Mouse (Mus musculus) ES-Bruce4 (cell line): ENCODE results near the gene Polr3h. TPM values are rescaled to one million over a fixed set of nuclear protein-coding genes. Genes with fewer than 3 reads are reported as not detected.

Experiments
- H3K27ac ChIP-seq: 2 replicates; pipeline ENCODE4 v1.5.1; 2012; ENCODE audit warnings: low read length, inconsistent platforms; ENCODE audit not compliant: insufficient read depth
- H3K27me3 ChIP-seq: 2 replicates; pipeline ENCODE4 v1.6.1; 2012; ENCODE audit warnings: mild to moderate bottlenecking, low read length, inconsistent platforms; ENCODE audit not compliant: control insufficient read depth, poor library complexity, insufficient read depth, severe bottlenecking
- H3K36me3 ChIP-seq: 2 replicates; pipeline ENCODE4 v1.6.1; 2012; ENCODE audit warnings: inconsistent platforms, mild to moderate bottlenecking, low read length, moderate library complexity; ENCODE audit not compliant: control insufficient read depth, poor library complexity, insufficient read depth, severe bottlenecking
- H3K4me1 ChIP-seq: one replicate; pipeline ENCODE4 v1.8.1; 2011; ENCODE audit warnings: low read length; ENCODE audit not compliant: control insufficient read depth, insufficient read depth
- H3K4me3 ChIP-seq: 2 replicates; pipeline ENCODE4 v1.5.1; 2011; ENCODE audit warnings: low read depth, mild to moderate bottlenecking, low read length
- H3K9ac ChIP-seq: 2 replicates; pipeline ENCODE4 v1.6.1; 2012; ENCODE audit warnings: low read depth, mild to moderate bottlenecking, inconsistent platforms; ENCODE audit not compliant: poor library complexity, severe bottlenecking
- H3K9me3 ChIP-seq: replicated peaks from 2 replicates; pipeline ENCODE4 v1.6.1; 2012; ENCODE audit warnings: mild to moderate bottlenecking, low read length, inconsistent platforms; ENCODE audit not compliant: control insufficient read depth, poor library complexity, insufficient read depth, severe bottlenecking
- CTCF ChIP-seq: IDR thresholded peaks from one replicate; pipeline ENCODE4 v1.8.1; 2011; ENCODE audit warnings: low read depth, low read length
- EP300 ChIP-seq: IDR thresholded peaks from 2 replicates; pipeline ENCODE4 v1.6.1; 2011; ENCODE audit warnings: low read depth, low read length; ENCODE audit not compliant: insufficient read depth
- POLR2A ChIP-seq: IDR thresholded peaks from one replicate; pipeline ENCODE4 v1.8.1; 2011; ENCODE audit warnings: low read length; ENCODE audit not compliant: insufficient read depth
- polyA plus RNA-seq: library from polyadenylated mRNA; stranded (reverse); fragments of >200 nt; gene quantifications from 2 replicates; pipeline ENCODE4 v1.2.4, GENCODE M21; 2011; ENCODE audit warnings: low read depth; ENCODE audit not compliant: missing spikeins, insufficient read depth, insufficient read length

Polr3h gene
- polyA plus RNA-seq, 1 experiment: 25.5 TPM

DNA sequence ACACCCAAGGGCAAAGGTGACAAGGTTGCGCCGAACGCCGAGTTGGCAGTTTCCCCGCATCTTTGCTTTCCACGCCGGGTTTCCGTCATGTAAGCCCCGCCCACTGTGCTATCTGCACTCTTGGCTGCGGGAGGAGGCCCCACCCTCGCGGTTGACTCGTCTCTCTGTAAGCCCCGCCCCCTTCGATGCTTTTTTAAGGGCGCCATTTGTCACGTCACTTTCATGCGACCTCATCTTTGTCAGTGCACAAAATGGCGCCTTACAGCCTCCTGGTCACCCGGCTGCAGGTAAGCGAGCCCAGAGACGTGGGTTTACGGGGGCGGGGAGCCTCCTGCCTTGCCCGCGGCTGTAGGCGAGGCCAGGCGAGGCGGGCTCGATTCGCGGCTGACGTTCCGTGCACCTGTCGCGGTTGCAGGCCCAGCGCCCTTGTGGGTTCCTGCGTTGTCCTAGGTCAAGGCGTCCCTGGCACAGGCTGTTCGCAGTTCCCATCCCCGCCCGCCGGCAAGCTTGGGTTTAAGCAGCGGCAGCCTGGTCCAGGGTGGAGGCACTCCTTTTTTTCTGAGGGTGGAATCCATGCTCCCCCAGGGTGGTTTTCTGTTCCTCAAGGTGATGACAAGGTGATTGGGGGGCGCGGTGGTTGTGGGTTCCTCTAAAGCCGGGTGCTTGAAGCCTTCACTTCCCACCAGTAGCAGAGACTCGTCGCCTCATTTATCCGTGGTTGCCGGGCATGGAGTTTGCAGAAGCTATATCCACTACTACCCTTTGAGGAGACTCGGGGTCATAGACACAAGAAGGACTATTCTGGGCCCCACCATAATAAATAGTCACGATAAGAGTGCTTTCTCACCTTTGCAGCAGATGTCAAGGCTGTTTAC lies 53.5 kb downstream of the Polr3h start, which contains the start of gene Aco2:
Aco2 (plus strand) TSS at position 48 of the 875 bp plus-strand sequence.
- TF ChIP-seq EP300: no peak
- no peak for TF ChIP-seq POLR2A
- no peak for TF ChIP-seq CTCF
- H3K27me3 ChIP-seq: no peaks in the 10 kb centered on the region
- peak within 1 kb of the TSS; percentile 98 for H3K9ac ChIP-seq
- H3K36me3 ChIP-seq: peaks cover 33% of the 10 kb centered on the region
- peak within 1 kb of the TSS; percentile 96 for H3K4me3 ChIP-seq
- peak within 1 kb of the TSS; percentile 73 for H3K27ac ChIP-seq
- H3K4me1 ChIP-seq: peaks cover 2% of the 10 kb centered on the region
- H3K9me3 ChIP-seq: no peaks in the 10 kb centered on the region

GRCm38 (mm10) chr15:81871604-81872261 lies 54.3 kb downstream of the Polr3h start, which contains the start of gene Phf5a:
Gene Phf5a (minus strand): TSS chr15:81871911.
- Histone ChIP-seq H3K9ac (peak within 1 kb of the TSS; percentile 98), H3K9me3 (no peaks in the 10 kb centered on the region), H3K27me3 (no peaks in the 10 kb centered on the region), H3K27ac (peak within 1 kb of the TSS; percentile 73), H3K36me3 (peaks cover 41% of the 10 kb centered on the region), H3K4me1 (peaks cover 2% of the 10 kb centered on the region), H3K4me3 (peak within 1 kb of the TSS; percentile 96)
- TF ChIP-seq EP300 (no peak), POLR2A (no peak), CTCF (no peak)

- TF ChIP-seq POLR2A (no peak), CTCF (no peak), EP300 (no peak)
- H3K27ac ChIP-seq: no peak overlapping the region
- peaks cover 2% of the 10 kb centered on the region for H3K4me1 ChIP-seq
- no peak overlapping the region for H3K9ac ChIP-seq
- no peaks in the 10 kb centered on the region for H3K27me3 ChIP-seq
- peaks cover 57% of the 10 kb centered on the region for H3K36me3 ChIP-seq
- H3K4me3 ChIP-seq: no peak overlapping the region
- H3K9me3 ChIP-seq: no peaks in the 10 kb centered on the region
Measured at GRCm38 (mm10) chr15:81869985-81870384, 56.1 kb downstream of the Polr3h start.

- Histone ChIP-seq H3K27me3 (no peaks in the 10 kb centered on the region), H3K4me3 (no peak overlapping the region), H3K4me1 (no peaks in the 10 kb centered on the region), H3K27ac (no peak overlapping the region), H3K9me3 (no peaks in the 10 kb centered on the region), H3K9ac (no peak overlapping the region), H3K36me3 (peaks cover 46% of the 10 kb centered on the region)
- no peak for TF ChIP-seq EP300
- TF ChIP-seq CTCF: no peak
- TF ChIP-seq POLR2A: no peak
Measured at GRCm38 (mm10) chr15:81864238-81864637, 61.8 kb downstream of the Polr3h start.

DNA sequence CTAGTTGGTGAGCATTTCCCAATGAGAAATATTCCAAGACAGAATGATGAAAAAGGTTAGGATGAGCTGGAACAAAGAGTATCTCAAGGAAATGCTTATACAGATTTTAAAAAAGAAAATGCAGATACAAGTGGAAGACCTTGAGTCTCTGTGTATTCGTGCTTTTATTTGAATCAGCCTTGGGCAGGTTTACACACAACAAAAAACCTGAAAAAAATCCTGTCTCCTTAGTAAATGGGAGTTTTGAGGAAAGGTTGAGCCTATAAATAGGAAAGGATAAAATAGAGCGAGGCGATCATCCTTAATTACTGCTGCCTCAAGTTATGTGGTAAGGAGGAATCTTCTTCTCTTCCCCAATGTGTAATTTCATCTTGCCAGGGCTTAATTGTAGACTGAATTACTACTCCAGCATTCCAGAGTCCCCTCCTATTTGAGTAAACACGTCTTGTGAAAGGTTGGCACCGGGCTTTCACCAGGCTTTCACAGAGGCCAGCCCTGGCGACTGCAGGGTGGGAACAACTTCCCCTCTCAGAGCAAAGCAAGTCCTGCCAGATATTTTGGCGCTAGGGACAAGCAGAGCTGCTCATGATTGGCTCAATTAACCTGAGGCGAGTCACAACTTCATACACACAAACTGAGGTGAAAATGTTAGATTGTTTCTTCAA lies 65.4 kb downstream of the Polr3h start:
- no peak overlapping the region for H3K4me3 ChIP-seq
- peaks cover 10% of the 10 kb centered on the region for H3K36me3 ChIP-seq
- H3K4me1 ChIP-seq: no peaks in the 10 kb centered on the region
- no peaks in the 10 kb centered on the region for H3K9me3 ChIP-seq
- no peaks in the 10 kb centered on the region for H3K27me3 ChIP-seq
- no peak overlapping the region for H3K9ac ChIP-seq
- H3K27ac ChIP-seq: no peak overlapping the region
- TF ChIP-seq EP300 (no peak), CTCF (no peak), POLR2A (no peak)
